Mouse (Mus musculus): ENCODE measurements around the gene Ttll1.
A peak's percentile ranks its signal among the peaks of the same experiment; 100 is the strongest.

Gene Ttll1

DNA sequence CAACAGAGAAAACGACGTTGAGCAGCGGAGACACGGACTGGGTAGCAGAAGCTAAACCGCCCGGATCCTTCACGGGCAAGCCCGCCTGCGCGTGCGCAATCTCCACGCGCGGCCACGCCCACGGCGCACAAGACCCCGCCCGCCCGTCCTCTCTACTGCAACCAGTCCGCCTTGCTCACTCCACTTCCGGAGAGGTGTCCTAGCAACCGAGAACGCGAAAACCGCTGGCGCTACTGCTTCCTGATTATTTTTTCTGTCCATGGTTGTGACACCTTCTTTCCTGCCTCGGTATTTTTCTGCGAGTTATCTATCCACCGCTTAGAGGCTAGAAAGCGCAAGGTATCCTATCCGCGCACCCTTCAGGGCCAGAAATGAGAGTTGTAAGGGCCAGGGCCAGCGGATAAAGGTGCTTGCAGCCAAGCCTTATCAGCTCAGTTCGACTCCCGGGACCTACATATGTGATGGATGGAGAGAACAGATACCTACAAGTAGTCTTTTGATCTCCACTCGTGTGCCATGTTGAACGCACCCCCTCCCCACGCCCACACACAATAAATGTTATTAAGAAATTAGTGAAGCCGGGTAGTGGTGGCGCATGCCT is at the start of gene Ttll1:
TSS of gene Ttll1 (minus strand) at position 89 of the 601 bp plus-strand sequence.
- peak; percentile 91 to 95 for DNase-seq (ENCODE audit: low read depth in 2 of 2, low spot score in 2 of 2)

DNA sequence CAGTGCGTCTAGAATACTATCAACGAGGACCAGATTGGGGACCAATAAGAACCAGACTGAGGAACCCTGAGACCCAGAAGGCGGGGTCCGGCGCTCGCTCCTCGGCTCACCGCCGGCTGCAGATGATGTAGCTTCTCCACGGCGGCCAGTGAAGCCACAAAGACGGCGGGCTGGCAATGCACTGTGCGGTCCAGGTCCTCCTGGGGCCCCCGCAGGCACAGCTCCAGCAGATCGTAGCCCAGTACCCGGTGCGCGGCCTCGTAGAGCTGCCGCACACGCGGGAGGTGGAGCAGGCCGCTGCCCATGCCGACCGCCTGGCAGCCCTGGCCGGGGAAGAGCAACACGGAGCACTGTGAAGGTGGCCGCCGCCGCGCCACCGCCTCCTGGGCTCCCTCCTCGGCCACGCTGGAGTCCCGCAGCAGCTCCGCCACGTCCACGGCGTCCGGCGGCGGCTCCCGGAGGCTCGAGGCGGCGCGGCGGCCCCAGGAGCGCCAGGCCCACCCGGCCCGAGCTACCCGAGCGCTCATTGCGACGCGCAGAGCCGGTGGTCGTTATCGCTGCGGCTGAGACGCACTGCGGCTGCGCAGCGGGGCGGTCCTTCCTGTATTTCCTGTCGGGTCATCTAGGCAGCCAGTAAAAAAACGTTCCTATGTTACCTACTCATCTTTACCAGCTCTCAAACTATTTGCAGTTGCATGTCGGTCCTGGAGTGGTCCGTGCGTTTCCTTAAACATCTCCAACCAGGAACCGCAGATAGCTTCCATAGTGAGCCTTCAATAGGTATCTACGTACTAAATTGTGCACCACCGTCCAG is 44.7 kb upstream of the Ttll1 start:
- DNase-seq (ENCODE audit: low read depth in 2 of 2, low spot score in 2 of 2) = peak; percentile 68 to 82

DNA sequence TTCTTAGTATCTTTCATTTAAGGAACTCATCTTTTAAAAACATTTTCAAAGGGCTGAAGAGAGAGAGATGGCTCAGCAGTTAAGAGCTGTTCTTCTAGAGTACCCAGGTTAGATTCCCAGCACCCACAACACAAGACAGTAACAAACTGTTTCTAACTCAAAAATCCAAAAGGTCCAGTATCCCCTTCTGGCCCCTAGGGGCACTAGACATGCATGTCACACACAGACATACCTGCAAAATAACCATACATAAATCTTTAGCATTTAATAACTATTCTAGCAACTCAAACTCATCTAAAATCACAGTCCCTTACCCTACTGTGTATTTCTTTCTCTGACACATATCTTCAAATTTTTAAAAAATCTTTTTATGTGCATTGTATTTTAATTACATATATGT is 43.1 kb upstream of the Ttll1 start:
- no peak for DNase-seq (ENCODE audit: low read depth in 2 of 2, low spot score in 2 of 2)

DNA sequence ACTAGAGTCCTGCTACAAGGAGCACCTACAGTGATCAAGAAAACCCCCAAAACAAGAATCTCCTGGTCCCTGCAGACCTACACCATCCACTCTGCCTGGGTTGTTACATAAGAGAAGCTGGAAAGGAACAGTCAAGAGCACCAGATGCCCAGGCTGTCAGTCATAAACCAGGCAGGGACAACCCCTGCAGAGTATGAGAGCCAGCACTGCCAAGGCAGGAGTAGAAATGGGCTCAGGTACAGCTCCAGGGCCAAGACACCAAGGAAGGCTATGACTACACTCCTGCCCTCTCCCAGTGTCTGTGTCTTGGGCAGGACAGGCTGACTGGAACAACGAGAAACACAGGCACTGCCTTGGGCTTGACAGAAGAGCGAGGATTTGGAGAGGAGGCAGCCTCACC is 39.4 kb upstream of the Ttll1 start:
- DNase-seq (ENCODE audit: low read depth in 2 of 2, low spot score in 2 of 2) = no peak

DNA sequence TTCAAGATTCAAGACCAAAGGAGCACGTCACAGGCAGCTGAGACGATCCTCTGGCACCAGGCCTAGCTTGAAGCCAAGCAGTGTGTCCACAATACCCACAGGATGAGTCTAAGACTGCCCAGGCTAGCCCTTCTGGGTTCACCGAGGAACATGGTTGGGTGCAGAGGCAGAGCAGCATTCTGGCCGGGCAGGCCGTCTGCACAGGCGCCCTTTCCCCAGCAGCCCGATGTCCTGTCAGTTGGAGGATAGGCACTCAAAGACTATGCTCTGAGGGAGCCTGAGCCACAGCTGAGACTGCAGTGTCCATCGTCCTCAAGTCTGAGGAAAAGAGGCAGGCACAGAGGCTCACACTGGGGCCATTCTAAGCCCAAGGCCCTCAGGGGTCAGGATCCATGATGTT is 36.5 kb upstream of the Ttll1 start:
- no peak for DNase-seq (ENCODE audit: low read depth in 2 of 2, low spot score in 2 of 2)

DNA sequence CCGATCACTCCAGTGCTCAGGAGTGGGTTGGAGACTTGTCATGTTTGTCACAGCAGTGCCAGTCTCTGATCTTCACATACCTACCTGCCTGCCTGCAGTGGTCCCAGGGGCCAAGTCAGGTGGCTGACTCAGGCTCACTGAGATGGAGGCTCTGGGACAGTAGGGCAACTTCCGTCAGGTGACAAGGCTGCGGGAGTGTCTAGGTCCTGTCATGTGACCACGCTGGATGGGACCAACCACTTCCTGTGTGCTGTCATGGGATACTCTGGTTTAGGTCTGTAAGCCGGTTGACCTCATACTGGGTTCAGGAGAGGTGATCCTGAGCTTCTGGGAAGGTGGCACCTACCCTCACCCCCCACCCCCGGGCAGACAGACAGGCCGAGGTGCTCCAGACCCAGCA is 35.3 kb upstream of the Ttll1 start:
- no peak for DNase-seq (ENCODE audit: low read depth in 2 of 2, low spot score in 2 of 2)

DNA sequence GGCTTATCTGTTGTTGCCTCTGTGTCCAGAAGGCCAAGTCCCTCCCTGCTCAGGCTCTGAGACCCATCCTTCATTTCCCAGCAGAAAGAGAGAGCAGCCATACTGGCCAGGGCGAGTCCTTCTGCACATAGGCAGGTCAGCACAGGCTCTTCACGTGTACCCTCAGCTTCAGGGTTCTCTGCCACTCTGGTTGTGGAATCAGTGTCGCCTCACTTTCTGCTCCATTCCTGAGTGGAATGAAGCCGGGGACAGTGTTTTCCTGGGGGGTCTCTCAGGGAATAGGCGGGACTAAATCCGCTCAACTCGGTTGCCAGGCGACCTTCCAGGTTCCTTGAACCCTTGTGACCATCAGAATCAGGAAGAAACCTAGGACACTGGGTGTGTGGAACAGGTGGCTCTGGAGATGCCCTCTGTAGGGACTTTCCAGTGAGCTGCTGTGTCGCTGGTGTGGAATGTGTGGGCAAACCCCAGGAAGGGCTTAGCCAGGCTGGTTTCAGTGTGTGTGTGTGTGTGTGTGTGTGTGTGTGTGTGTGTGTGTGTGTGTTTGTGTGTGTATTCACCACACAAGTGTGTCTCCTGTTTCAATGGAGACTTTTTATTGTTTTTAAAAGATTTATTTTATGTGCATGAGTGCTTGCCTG is 31.1 kb upstream of the Ttll1 start:
- no peak for DNase-seq (ENCODE audit: low read depth in 2 of 2, low spot score in 2 of 2)

DNA sequence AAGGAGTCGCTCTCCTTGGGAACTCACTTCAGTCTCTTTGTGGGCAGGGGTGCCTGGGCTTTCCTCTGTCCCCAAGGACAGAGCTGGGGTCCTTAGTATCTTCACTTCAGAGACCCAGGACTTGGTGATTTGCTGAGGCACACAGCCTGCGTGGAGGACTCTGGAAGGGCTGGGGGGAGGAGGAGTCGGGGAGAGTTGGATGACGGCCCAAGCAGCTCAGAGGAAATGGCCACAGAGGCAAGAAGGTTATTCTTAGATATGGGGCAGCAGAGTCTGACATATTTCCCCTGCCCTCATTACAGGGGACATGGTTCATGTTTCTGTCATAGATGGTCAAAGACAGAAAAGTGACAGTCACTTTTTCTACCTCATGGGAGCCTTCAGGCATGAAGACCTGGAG is 29.2 kb upstream of the Ttll1 start:
- no peak for DNase-seq (ENCODE audit: low read depth in 2 of 2, low spot score in 2 of 2)

DNA sequence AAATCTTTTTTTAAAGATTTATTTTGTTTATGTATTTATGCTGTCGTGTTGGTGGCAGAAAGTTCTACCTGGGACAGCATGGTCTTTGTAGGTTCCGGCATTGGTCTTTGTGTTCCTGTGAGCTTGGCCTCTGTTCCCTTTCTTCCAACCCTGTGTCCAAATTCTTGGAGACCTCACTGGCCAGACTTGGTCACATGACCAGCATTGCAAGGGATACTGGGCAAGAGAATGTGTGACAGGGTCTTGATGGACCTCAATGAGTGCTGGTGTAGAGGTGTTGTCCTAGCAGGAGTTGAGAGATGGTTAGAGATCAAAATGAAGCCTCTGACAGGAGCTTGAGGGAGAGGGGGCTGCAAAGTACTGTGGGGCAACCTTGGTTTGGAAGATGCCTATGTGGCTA is 28.2 kb upstream of the Ttll1 start:
- no peak for DNase-seq (ENCODE audit: low read depth in 2 of 2, low spot score in 2 of 2)

DNA sequence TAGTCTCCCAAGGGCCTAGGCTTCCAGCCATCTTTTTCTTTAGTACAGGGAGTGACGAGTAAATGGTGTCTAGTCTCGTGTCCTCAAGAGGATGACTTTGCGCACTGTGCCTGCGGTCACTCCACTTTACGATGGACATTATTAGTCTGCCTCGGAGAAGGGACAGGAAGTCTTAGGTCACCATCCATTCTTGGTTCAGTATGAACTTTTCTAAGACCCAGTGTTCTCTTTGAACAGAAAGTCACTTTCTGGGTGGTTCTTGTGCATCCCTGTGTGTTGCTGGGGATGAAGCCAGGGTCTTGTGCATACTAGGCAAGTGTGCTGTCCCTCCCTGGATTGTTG is 25.2 kb upstream of the Ttll1 start:
- DNase-seq (ENCODE audit: low read depth in 2 of 2, low spot score in 2 of 2) = no peak

DNA sequence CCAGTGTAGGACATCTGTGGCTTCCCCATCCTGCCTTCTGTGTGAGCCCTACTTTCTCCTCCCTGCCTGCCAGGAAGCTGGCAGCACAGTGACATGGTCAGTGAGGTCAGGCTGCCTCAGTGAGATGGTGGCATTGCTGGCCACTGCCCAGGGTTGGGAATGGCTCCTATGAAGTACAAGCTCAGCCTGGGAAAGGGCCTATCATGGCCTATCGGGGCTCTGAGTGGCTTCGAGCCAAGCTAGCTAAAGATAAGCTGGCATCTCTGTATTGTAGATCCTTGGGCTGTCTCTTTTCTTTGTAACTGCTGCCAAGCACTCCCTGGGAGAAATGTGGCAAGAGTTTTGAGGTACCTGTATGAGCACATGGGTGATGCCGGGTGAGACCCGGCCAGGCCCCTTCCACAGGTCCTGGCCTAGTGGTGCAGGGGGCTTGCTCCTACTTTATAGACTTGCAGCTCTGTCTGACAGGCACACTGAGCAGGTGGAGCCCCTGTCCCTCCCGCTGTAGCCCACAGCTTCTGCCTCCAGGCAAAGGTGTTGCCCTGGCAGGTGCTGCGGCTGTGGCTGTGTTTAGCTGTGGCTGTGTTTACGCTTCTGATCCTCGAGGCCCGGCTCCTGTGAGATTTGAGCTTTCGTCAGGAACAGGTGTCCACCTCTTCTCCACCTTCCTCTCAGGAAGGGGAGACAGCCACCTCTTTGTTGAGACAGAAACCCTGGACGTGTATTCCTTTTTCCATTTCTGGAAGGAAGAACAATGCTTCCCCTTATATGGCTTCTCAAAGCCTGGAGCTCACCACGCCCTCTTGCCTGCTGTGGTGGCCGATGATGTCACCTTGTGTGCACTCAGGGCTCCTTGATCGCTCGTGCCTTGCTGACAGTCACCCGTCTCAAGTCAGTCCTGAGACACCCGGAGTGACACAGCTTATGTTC is 24.5 kb upstream of the Ttll1 start:
- DNase-seq (ENCODE audit: low read depth in 2 of 2, low spot score in 2 of 2) = no peak

DNA sequence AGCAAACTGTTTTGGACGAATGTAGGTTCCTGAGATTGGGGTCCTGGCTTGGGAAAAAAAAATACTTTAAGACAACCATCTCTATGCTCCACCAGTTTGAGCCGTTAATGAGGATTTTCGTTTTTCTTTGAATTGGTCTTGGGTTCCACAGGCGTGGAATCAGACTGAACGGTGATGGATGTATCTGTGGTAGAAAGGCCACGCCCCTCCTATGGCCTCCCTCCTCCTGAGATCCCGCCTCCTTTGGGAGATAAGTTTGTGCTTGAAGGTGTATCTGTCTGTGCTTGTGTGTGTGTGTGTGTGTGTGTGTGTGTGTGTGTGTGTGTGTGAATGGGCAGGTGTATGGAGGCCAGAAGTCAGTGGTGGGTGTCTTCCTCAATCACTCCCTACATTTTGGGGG is 21.9 kb upstream of the Ttll1 start:
- no peak for DNase-seq (ENCODE audit: low read depth in 2 of 2, low spot score in 2 of 2)

DNA sequence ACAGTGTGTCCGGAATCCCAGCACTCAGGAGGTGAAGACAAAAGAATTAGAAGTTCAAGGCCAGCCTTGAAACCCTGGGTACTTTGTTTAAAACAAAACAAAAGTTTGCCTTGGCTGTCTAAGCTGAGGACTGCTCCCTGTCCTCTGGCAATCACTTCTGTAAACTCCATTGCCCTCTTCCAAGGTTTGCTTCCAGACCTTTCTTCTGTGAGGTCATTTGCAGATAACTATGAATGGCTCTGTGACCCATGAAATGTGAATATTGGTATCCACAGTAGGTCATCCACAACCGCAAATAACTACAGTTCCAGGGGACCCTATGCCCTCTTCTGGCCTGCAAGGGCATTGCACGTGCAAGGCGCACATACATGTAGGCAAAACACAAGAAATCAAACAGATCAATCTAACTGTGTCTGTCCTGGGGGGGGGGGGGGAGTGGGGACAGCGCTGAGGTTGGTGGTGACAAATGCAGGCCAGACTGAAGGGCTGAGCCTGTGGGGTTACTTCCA is 21.3 kb upstream of the Ttll1 start:
- no peak for DNase-seq (ENCODE audit: low read depth in 2 of 2, low spot score in 2 of 2)

DNA sequence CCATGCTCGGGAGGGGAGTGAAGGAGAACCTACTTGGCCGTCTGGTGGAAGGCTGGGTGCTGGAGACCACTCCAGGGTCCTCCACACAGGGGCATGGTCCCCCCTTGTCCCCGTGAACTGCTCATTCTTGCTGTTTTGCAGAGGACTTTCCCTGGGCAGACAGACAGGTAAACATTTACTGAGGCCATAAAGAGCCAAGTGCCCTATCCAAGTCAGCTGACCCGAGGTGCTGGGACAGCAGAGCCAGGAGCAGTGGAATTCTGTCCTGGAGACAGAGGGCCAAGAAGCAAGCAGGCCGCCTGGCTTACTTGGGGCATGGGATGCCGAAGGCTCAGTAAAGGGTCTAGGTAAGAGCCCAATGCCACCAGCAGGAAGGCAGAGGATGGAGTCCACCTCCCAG is 20.0 kb upstream of the Ttll1 start:
- no peak for DNase-seq (ENCODE audit: low read depth in 2 of 2, low spot score in 2 of 2)

DNA sequence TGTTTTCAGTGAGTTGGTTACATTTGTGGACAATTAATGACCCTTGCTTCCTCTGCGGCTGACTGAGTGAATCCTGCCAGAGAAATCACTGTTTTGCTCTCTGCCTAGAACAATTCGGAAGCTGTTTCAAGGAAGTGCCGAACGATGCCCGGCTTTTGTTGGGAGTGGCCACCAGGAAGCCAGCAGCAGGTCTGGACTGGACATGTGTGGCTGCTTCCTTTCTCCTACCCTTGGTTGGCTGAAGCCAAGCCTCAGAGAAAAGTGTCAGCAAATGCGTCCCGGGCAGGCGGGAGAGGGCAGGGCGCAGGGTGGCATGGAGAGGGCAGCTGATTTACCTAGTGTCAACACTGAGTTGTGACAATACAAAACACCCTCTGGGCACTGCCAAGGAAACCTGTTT is 19.5 kb upstream of the Ttll1 start:
- DNase-seq (ENCODE audit: low read depth in 2 of 2, low spot score in 2 of 2) = no peak

DNA sequence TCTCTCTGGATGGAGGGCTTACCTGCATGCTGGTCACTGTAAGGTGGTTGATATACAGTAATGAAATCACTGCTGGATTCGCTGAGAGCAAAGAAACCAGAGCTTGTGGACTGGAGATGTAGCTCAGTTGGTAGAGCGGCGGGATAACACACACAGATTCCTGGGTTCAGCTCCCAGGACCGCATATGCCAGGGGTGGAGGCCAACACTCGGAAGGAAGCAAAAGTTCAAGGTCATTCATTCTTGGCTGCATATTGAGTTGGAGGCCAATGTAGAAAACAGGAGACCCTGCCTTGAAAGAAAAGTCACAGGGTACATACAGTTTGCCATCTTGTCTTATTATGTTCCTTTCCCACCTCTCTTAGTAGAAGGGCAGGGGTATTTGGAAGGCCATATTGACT is 19.1 kb upstream of the Ttll1 start:
- no peak for DNase-seq (ENCODE audit: low read depth in 2 of 2, low spot score in 2 of 2)

DNA sequence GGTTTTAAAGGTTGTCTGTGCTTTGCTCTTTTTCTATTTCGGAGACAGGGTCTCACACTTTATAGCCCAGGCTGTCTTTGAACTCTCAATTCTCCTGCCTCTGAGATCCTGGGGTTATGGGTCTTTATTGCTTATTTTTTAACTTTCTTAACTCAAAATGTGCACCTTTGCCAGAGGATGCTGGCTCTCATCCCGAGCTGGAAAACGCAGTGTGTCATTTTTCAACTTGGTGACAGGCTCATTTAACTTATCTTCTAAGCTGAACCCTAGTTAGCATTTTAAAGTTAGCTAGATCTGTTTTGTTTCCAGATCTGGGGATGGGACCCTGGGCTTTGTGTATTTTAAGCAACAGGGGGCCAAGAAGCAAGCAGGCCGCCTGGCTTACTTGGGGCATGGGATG is 18.2 kb upstream of the Ttll1 start:
- no peak for DNase-seq (ENCODE audit: low read depth in 2 of 2, low spot score in 2 of 2)

DNA sequence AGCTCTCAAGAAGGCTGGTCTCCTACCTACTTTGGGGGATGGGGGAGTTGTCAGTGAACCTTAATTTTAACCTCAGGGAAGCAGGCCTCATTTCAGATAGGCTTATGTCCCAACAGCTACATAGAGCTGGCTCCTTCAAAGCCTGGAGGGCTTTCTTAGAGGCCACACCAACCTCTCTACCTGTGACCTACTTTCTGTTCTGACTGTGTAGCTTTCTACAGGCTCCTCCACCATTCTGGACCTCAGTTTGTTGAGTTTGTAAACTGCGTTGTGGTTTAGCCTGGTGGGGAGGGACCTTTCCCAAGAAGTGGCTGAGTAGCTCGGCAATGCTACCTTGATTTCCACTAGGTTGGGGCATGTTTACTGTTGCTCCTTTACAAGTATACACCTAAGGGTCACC is 17.1 kb upstream of the Ttll1 start:
- DNase-seq (ENCODE audit: low read depth in 2 of 2, low spot score in 2 of 2) = no peak

DNA sequence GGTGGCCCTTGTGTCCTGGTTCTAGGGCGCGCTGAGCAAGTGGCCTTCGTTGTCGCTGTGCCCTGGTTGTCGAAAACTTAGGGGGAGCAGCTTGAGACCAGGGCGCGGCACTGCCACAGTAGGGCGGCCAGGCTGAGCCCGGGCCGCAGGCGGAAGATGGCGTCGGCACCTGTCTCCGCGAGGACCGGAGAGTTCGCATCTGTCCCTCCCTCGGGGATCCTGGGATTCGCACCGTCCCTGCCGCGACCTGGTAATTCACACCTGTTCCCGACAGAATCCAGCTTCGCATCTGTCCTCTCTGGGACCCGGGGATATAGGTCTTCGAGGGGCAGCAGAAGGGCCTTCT is 16.4 kb upstream of the Ttll1 start:
- DNase-seq (ENCODE audit: low read depth in 2 of 2, low spot score in 2 of 2) = peak in 1 of 2 experiments; percentile 14

DNA sequence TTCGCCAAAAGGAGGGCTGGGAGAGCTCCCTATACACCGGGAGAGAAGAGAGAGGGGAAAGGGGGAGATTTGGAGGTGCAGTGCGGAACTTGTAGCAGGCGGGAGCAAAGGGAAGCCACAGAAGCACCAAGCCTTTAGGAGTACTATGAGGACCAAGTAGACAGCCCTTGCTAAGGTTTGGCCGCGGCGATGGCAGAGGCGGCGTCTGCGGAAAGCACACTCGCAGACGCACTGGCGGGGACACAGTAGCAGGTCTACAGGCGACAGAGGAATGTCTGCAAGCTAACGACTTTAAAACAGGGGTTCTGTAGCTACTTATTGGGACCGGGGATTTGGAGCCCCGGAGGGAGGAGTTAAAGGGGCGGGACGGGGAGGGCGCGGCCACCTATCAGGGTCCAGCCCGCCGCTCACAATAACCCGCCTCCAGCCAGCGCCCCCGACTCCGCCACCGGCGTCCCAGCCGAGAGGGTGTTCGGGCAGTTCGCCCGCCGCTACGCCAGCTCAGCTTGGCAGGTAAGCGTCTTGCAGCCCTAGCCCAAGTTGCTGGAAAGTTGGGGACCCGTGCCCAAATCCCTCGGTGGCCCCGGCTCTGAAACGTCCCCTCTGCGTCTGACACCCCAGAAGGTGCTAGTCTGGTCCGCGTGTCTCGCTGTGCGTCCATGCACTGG is 15.9 kb upstream of the Ttll1 start, which contains the start of gene Bik:
TSS of gene Bik (plus strand) at position 439 of the 668 bp plus-strand sequence.
- peak; percentile 28 to 38 for DNase-seq (ENCODE audit: low read depth in 2 of 2, low spot score in 2 of 2)

DNA sequence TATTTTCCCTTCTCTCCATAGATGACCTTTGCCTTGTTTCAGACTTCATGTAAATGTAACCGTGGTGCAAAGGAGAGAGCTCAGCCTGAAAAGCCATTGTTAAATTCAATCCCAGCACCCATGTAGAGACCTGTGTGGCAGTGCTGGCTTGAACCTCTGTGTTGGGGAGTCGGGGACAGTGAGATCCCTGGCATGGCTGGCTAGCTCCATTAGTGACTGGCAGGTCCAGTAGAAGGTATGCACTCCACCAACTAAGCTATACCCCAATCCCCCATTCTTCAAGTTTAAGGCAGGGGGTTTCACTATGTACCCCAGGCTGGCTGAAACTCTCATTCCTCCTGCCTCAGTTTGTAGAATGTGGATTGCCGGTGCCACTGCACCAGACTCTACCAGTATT is 13.6 kb upstream of the Ttll1 start:
- no peak for DNase-seq (ENCODE audit: low read depth in 2 of 2, low spot score in 2 of 2)
